Mouse (Mus musculus): ENCODE data around the gene Tnik.

Gene Tnik

DNA sequence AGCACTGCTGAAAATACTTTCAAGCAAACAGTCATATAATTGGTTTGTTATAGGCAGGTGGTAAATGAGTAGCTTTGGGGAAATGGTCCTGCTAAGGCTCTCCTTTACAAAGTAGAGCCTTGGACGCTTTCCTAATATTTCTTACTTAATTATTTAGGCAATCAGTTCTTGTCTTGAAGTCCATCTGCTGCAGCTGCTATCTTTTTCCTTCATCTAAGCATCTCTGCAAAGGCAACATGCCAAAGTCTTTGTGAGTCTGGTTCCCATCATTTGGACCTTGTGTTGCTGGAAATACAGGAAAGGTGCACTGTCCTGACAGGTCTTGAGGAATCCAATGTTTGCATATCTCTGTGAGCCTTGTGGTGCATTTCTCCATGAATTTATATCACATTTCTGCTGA lies 82.9 kb downstream of the Tnik start:
- DNase-seq (ENCODE audit: low spot score in 2 of 2): no peak

DNA sequence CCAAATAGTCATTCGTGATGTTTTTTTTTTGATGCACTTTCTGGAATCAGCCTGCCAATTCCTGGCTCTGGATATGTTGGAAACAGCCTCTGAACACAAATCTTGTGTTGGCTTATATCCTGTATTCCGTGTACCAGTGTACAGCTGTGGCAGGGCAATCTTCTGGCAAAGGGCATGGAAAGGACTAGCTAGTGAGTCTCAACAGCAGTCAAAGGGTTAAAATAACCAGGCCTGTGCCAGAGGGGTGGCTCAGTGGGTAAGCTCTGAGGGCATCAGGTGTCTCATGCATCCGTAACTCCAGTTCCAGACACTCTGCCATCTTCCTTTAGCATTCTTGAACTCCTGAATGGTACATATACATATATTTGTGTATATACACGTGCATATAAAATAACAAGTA lies 83.5 kb downstream of the Tnik start:
- DNase-seq (ENCODE audit: low spot score in 2 of 2): no peak

DNA sequence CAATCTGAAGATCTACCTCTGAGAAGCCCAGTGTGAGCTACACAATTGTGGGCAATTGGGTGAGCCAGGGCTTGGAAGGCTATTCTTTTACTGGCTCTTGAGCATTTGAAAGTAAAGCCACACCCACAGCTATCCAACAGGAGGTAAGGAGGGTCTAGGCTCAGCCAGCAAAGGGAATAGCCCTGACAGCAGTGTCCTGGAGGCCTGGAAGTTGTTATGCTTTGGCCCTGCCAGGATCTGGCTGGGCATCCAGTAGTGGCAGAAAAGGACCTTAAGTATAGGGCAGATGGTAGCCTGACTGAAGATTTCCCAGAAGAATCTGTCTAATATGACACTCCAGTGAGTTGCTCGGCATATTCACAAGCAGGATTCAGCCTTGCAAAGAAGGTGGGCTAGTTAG lies 85.7 kb downstream of the Tnik start:
- no peak for DNase-seq (ENCODE audit: low spot score in 2 of 2)

DNA sequence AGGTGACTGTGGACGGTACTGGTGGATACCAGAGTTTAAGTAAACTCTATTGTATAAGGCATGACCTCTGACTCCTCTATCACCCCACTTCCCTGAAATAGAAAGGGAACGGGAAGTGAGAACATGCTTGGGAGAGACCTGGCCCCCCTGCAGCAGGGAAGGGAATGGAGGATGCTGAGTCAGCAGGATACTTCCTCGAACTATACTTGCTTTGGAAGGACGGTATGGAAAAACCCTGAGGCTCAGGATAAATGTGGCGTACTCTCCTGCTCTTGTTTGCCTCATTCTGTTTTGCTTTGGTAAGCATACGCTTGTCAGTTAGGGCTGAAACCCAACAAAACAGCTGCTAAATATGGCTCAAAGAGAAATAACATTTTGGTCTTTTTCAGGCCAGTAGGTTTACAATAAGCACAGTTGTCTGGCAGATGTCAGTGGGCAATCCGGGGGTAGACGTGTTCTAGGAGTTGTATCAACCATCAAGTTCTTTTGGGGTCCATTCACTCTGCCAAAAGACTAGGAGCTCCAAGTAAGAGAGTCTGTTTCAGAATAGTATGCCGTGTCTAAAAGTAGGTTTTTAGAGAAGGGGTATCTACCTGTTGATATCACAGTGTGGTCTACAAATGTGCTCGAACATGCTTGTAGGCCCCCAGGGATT lies 87.3 kb downstream of the Tnik start:
- no peak for DNase-seq (ENCODE audit: low spot score in 2 of 2)

DNA sequence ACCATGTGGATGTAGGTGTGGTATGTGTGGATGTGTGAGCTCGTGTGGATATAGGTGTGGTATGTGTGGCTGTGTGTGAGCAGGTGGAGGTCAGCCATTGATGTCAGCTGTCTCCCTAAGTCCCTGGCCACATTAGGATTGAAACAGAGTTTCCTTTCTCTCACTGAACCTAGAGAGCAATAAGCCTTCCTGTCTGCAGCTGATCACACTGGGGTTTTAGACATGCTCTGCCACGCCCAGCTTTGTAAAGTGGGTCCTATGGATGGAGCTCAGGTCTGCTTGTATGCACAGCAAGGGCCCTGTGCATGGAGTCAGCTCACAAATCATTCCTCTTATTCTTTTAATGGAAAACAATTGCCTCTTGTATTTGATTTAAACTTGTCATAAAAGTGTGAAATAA lies 95.4 kb downstream of the Tnik start:
- DNase-seq (ENCODE audit: low spot score in 2 of 2): no peak

DNA sequence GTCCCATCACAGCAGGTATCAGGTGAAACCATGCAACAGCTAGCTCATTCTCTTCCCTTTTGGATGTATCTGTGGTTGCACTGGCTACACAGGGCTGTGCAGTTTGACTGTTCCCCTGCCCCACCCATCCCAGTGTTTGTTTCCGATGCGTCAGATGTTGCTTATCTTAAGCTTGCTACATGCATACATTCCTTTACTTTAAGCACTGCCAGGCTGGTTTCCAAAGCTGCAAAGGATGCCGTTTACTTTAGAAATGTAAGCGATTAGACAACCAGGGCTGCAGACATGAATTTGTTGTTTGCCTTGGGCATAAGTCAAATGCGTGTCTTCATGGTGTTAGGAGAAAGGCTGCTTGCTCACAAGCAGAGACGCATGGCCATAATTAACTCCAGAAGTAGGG lies 96.1 kb downstream of the Tnik start:
- no peak for DNase-seq (ENCODE audit: low spot score in 2 of 2)

DNA sequence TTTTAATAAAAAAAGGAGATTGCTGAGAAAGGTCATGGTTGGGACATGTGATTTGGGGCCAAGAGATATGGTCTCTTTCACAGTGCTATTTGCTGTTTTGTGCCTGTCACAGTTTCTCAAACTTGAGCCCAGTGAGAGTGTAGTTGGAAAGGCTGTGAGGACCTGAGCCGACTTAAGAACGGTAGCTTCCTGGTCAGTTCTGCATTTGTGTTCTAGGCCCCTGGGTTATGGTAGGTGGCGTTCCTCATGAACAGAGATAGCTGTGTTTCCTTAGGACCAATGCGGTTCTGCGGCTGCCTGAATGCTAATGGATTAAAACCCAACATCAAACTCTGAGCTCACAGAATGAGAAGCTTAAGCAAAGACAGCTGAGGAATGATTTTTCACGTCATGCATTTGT lies 98.0 kb downstream of the Tnik start:
- DNase-seq (ENCODE audit: low spot score in 2 of 2): no peak

DNA sequence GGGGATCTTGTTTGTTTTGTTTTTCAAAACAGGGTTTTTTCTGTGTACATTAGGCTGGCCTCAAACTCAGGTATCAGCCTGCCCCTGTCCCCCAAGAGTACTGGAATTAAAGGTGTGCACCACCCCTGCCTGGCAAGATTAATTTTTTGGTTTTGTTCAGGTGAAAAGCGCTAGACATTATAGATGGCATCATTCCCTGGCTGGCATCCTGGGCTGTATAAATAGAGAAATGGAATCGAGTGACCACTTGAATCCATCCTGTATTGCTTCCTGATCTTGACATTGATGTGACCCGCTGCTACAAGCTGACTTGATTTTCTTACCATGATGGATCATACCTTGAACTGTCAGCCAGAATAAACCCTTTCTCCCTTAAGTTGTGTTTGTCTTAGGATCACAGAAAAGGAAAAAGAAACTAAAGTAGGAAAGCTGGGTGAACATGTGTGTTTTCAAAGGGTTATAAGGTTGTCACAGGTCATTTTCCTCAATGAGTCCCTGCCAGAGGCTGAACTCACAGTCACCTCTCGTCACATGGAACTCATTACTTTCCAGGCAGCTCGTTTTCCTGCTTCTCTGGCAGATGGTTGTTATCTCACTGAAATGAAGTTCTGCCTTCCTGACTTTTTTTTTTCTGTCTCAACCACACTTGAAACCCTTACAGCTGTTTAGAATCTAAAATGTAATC lies 100.6 kb downstream of the Tnik start:
- DNase-seq (ENCODE audit: low spot score in 2 of 2): no peak

DNA sequence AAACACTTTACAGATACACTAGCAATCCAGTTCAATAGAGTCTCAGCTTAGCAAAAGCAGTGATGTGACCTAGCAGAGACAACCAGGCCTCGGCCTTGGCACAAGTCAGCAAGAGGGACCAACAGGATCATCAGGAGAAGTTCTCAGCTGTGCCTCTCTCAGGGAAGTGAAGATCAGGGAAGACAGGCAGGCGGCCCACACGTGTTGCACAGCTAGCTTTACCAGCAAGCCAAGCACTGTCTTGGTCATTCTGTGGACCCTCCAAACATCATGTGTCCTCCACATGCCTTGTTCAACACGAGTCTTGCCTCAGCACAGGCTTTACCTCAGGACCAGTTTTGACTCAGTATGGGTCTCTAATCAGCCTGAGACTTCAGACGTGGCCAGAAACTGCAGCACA lies 105.7 kb downstream of the Tnik start:
- no peak for DNase-seq (ENCODE audit: low spot score in 2 of 2)

DNA sequence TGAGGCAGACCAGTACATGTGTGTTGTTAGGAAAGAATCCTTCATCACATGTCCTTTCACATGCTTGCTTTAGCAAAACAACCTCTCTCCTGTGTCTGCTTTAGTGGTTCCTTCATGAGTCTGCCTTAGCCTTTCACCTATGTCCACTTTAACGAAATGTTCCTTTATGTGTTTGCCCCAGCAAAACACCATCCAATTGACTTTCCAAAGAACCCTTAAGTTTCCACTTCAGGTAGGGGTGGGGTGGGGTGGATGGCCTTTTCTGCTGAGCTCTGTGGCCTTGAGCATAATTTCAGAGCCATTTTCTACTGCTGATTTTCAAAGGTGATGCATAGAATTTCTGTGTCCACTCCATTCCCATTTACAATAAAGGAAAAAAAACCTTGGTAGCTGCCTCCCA lies 106.3 kb downstream of the Tnik start:
- DNase-seq (ENCODE audit: low spot score in 2 of 2): no peak

DNA sequence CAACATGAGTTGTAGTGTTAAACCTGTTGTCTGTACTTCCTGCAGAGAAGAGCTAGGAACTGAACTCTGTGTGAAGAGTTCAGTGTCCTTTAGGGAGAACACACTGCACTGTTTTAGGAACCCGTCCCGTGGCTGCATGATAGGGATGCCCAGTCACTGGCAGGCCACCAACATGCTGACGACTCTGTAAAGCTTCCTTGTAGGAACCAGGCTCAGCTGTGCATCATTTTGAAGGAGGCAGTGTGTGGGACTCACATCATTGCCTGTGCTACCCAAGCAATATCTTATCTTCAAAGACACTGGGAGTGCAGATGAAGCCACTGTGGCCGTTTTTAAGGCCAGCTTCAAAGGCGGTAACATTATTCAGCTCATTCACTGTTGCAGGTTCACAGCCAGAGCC lies 106.7 kb downstream of the Tnik start:
- no peak for DNase-seq (ENCODE audit: low spot score in 2 of 2)

DNA sequence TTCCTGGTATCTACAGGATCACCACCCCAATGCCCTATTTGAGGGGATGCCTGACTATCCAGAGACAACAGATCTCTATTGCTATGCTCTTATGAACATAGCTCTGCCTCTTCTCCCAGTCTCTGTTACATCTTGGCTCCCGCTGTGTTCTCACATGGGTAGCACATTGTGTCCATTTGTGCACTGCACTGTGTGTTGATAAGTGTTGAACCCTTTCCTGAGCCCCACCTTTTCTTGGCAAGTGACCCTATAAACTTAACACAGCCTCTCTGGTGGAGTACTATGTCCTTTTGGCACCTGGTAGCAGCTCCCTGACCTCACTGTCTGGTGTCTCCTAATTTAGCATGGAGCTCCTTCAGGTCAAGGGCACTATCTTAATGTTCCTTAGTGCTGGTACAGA lies 108.6 kb downstream of the Tnik start:
- DNase-seq (ENCODE audit: low spot score in 2 of 2): no peak

DNA sequence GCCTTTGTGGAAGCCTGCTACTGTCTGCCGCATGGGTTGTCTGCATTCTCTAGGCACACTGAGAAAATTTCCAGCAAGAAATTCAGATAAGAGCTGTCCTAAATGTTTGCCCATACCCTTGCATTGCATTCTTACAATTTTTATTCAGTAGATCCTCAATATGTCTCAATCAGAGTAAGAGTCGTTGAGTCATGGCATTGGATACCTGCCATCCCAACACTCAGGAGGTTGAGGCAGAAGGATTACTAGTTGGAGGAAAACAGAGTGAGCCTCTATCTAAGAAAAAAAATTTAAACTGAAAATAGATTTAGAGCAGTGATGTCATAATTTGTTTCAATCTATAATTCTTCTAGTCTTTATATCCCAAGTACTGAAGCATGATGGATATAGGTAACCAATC lies 109.4 kb downstream of the Tnik start:
- DNase-seq (ENCODE audit: low spot score in 2 of 2): no peak

DNA sequence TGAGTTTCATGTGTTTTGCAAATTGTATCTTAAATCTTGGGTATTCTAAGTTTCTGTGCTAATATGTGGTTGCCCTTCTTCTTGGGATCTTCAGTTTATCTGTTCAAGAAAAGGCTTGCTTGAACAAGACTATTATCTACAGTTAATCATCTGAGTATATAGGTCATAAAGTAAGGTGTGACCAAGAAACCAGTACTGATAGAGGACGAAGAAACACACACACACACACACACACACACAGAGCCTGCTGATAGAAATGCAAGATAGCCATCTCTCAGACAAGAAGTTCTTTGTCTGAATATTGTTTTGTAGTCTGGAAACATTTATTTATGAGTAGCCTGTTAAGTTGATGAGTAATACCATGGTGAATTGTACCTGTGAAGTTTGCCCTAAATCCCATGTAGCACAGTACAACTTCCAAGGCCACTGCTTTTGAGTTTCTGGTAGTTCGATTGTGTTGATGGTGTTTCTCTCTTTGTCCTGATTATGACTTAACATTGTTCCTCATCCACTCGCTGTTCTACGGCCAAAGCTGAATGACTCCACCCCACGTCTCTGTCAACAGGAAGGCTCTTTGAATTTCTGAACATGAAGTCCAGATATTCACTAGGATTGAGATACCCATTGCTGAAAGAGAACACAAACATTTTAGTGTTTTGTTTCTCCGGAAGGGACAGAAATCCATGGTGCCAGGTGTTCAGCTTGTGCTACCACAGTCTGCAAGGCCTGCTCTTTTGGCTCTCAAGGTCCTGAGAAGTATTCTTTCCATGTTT lies 111.9 kb downstream of the Tnik start:
- DNase-seq (ENCODE audit: low spot score in 2 of 2): no peak

DNA sequence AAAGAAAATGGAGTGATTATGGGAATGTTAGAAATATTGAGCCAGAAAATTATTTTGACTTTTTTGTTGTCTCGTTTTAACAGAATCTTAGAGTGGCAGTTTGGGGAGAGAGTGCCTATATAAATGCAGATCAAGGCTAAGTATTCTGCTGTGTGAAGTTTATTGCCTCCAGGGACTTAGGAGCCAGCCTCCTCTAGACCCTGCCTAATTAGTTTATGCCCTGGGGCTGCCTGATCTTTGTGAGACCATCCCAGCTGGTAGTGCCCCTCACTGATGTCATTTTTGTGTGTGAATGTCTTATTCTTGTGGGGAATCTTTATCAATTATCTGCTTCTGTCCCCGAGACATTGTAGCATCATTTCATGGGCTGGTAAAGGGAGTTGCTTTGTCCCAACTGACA lies 117.2 kb downstream of the Tnik start:
- DNase-seq (ENCODE audit: low spot score in 2 of 2): no peak

DNA sequence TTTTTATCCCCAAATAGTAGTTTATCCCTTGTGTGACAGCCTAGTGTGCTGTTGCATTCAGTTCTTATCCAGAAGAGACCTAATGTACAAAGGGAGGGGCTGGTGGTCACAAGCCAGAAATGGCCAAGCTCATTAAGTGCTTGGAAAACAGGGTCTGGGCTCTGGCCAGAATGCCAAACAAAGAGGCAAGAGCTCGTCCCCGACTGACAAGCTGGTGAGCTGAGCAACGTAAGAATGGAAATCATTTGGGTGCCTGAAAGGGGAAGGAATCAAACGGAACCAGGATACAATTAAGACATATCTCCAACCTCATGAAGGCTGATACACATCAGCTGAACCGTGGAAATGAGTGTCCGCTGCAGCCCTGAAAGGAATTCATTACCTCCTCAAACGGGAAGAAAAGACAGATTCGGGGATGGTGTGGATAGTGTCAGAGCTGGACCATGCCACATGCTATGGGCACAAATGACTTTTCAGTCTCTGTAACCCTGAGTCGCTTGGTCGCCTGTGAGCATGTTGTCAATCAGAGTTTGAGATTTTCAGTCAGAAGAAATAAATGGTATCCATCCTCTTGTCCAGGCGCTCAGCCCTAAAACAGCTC lies 120.6 kb downstream of the Tnik start:
- DNase-seq (ENCODE audit: low spot score in 2 of 2): no peak

DNA sequence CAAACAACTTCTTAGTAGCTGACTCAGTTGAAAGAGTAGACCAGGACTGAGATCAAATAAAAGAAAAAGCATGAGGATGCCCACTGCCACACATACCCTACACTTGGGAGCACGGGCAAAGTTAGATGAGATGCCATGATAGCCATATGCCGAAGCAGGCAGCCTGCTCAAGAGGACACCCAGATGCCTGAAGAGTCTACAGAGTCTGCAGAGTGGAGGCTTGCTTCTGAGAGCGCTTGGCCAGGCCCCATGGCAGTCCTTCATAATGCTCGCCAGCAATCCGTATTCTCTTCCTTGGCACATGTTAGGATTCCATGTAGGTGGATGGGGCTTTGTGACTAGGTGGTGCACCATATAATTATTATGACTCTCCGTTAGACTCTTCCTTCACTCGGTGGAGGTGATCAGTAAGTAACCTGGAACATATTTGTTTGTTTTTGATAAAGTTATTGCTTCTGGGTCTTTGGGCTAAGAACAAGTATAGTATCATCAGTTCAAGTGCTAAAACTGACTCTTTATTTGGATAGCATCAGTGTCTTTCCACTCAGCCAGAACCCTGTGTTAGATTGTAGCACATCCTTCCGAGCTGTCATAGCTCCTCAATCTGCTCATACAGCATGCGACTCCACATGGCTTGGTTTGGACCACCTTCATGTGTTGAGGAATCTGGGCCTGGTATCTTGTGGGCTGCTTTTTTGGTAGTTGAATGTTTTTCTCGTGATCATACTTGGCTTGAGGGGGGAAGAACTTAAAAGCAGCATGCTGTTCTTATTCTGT lies 122.4 kb downstream of the Tnik start:
- DNase-seq (ENCODE audit: low spot score in 2 of 2): no peak

DNA sequence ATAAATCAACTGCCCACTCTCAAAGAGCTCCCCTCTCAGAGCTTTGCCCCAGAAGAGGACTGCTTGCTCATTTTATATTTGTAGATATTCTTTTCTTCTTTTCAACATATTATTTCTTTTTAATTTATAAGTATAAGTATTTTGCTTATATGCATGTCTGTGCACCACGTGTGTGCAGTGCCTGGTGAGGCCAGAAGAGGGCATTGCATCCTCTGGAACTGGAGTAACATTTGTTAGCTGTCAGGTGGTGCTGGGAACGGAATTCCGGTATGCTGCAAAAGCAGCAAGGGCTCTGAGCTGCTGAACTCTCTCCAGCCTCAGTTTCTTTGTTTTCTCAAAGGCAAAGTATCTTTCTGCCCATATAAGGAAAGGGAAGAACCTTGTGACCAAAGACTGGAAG lies 125.5 kb downstream of the Tnik start:
- no peak for DNase-seq (ENCODE audit: low spot score in 2 of 2)

DNA sequence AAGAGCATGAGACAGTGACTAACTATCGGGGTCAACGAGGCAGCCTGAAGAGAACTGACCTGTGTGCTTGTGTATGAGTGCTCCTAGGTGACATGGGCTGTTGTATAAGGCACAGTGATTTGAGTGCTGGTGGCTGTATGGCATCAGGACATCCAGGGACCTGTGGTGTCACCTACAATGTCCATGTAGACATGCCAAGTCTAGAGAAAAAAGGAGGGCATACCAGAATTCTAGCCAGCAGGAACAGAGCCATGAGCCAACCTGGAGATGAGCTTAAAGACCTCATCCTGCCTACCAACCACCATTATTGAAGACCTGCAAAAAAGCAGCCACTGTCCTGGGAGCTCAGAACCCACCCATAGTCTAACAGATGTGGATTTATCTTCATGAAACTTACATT lies 127.2 kb downstream of the Tnik start:
- DNase-seq (ENCODE audit: low spot score in 2 of 2): no peak

DNA sequence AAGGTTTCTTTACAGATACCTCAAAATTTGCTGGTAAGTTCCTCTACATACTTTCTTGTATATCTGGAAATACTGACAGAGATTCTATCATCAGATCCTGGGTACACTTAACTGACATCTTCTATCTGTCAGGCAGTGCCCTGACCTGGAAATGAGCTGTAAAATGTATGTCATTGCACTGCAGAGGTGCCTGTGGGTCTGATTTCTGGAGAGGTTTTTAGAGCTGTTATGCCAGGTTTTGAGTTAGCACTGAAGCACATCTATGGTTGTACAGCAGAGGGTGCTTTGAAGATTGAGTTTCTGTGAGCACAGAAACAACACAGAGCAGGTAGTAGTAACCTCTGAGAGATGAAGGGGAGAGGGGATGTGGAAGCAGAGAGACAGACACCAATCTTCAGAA lies 129.5 kb downstream of the Tnik start:
- DNase-seq (ENCODE audit: low spot score in 2 of 2): no peak

DNA sequence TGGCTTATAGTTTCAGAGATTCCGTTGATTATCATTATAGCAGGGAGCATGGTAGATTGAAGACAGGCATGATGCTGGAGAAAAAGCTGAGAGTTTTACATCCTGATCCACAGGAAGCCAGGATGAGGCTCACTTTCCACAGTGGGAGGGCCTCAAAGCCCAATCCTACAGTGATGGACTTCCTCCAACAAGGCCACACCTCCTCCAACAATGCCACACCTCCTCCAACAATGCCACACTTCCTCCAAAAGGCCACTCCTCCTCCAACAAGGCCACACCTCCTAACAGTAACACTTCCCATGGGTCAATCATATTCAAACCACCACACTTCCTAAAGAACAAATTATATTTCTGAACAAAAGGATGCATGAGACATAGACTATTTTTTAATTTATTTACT lies 135.8 kb downstream of the Tnik start:
- no peak for DNase-seq (ENCODE audit: low spot score in 2 of 2)

DNA sequence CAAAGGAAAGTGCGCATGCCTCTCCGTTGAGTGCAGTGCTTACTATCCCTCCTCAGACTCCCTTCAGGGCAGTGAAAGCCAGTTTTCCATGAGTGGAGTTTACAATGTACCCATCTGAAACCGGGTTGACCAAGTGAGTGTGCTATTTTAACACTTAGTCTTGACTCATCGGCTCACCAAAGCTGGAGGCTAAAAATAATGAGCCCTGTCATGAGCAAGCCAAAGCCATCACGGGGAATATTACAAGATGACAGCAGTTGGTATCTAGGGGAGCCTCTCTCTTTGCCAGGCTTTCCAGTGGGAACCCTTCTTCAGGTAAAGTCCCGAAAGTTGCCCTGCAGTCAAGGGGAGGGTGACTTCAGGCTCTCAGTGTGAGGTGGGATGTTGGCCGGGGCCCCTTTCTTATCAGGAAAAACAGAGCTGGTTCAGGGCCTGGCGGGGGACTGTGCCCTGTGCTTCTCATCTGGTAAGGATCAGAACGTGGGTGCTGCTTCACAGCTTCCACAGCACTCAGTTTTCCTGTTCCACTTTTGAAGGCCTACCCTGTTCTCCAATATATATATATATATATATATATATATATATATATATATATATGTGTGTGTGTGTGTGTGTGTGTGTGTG lies 136.7 kb downstream of the Tnik start:
- DNase-seq (ENCODE audit: low spot score in 2 of 2): no peak
